Mouse (Mus musculus): Measurements from ENCODE around the gene Myo9b. TPM values are rescaled to one million over a fixed set of nuclear protein-coding genes. Genes with fewer than 3 reads are reported as not detected.
"Not testable (repeated sequence)": the region's sequence is repeated elsewhere in the genome, so short reads cannot be mapped to it uniquely, and the experiment has no call there.

Myo9b gene
- polyA plus RNA-seq, 1 experiment from 2014 or later: 23.0 TPM

- H3K27ac ChIP-seq; H3K9me3 ChIP-seq; H3K36me3 ChIP-seq; H3K27me3 ChIP-seq (ENCODE audit: insufficient read depth, poor library complexity, severe bottlenecking); DNase-seq (ENCODE audit: low spot score); H3K4me3 ChIP-seq: not testable (repeated sequence)
- WGBS: 74% methylated on average over 1 of the region's 1 CpGs
- H3K4me1 ChIP-seq: peaks cover 33% of the 10 kb centered on the region
These were observed 9.2 kb downstream of the Myo9b start for GRCm38 (mm10) chr8:71281731-71282130.

GRCm38 (mm10) chr8:71282621-71283020 is 10.1 kb downstream of the Myo9b start:
- peaks cover 33% of the 10 kb centered on the region for H3K4me1 ChIP-seq
- H3K36me3 ChIP-seq: peaks cover 3% of the 10 kb centered on the region; the same call in 1 of the 2 replicates
- peak overlapping the region; percentile 52; the same call in 1 of the 2 replicates for H3K27ac ChIP-seq
- no peak overlapping the region for H3K4me3 ChIP-seq
- no peaks in the 10 kb centered on the region for H3K9me3 ChIP-seq
- 65% methylated on average over 5 of the region's 5 CpGs for WGBS
- DNase-seq (ENCODE audit: low spot score): no peak
- H3K27me3 ChIP-seq (ENCODE audit: insufficient read depth, poor library complexity, severe bottlenecking): no peaks in the 10 kb centered on the region

GRCm38 (mm10) chr8:71286223-71286622 is 13.7 kb downstream of the Myo9b start:
- H3K36me3 ChIP-seq: peaks cover 25% of the 10 kb centered on the region
- not testable (repeated sequence) for H3K4me3 ChIP-seq; H3K9me3 ChIP-seq; DNase-seq (ENCODE audit: low spot score); H3K27ac ChIP-seq; H3K27me3 ChIP-seq (ENCODE audit: insufficient read depth, poor library complexity, severe bottlenecking)
- peaks cover 38% of the 10 kb centered on the region for H3K4me1 ChIP-seq
- 74% methylated on average over 2 of the region's 2 CpGs for WGBS

- Histone ChIP-seq H3K27ac (no peak overlapping the region), H3K4me1 (peaks cover 21% of the 10 kb centered on the region; the same call in 1 of the 2 replicates), H3K4me3 (no peak overlapping the region), H3K27me3 (ENCODE audit: insufficient read depth, poor library complexity, severe bottlenecking) (no peaks in the 10 kb centered on the region), H3K9me3 (no peaks in the 10 kb centered on the region), H3K36me3 (peaks cover 44% of the 10 kb centered on the region)
- 60% methylated on average over 3 of the region's 3 CpGs for WGBS
- no peak for DNase-seq (ENCODE audit: low spot score)
These were observed 16.0 kb downstream of the Myo9b start for GRCm38 (mm10) chr8:71288441-71288949.

- DNase-seq (ENCODE audit: low spot score): no peak
- 70% methylated on average over 7 of the region's 7 CpGs for WGBS
- Histone ChIP-seq H3K36me3 (peaks cover 48% of the 10 kb centered on the region), H3K27me3 (ENCODE audit: insufficient read depth, poor library complexity, severe bottlenecking) (no peaks in the 10 kb centered on the region), H3K4me1 (peaks cover 21% of the 10 kb centered on the region; the same call in 1 of the 2 replicates), H3K9me3 (no peaks in the 10 kb centered on the region), H3K27ac (no peak overlapping the region), H3K4me3 (no peak overlapping the region)
These were observed 16.6 kb downstream of the Myo9b start for GRCm38 (mm10) chr8:71289098-71289497.

GRCm38 (mm10) chr8:71290211-71290610 is 17.7 kb downstream of the Myo9b start:
- Histone ChIP-seq H3K9me3 (no peaks in the 10 kb centered on the region), H3K27me3 (ENCODE audit: insufficient read depth, poor library complexity, severe bottlenecking) (no peaks in the 10 kb centered on the region), H3K36me3 (peaks cover 57% of the 10 kb centered on the region), H3K4me3 (no peak overlapping the region), H3K4me1 (peaks cover 13% of the 10 kb centered on the region; the same call in 1 of the 2 replicates), H3K27ac (no peak overlapping the region)
- WGBS: 93% methylated on average over 21 of the region's 21 CpGs
- DNase-seq (ENCODE audit: low spot score): no peak

GRCm38 (mm10) chr8:71290911-71291310 is 18.4 kb downstream of the Myo9b start:
- Histone ChIP-seq H3K27ac (no peak overlapping the region; the same call in 1 of the 2 replicates), H3K27me3 (ENCODE audit: insufficient read depth, poor library complexity, severe bottlenecking) (no peaks in the 10 kb centered on the region), H3K4me1 (peaks cover 13% of the 10 kb centered on the region; the same call in 1 of the 2 replicates), H3K4me3 (no peak overlapping the region), H3K9me3 (no peaks in the 10 kb centered on the region), H3K36me3 (peaks cover 59% of the 10 kb centered on the region)
- no peak for DNase-seq (ENCODE audit: low spot score)
- WGBS: 95% methylated on average over 10 of the region's 10 CpGs

GRCm38 (mm10) chr8:71291351-71291750 is 18.8 kb downstream of the Myo9b start:
- no peaks in the 10 kb centered on the region for H3K9me3 ChIP-seq
- H3K4me3 ChIP-seq: no peak overlapping the region
- no peaks in the 10 kb centered on the region for H3K27me3 ChIP-seq (ENCODE audit: insufficient read depth, poor library complexity, severe bottlenecking)
- peaks cover 13% of the 10 kb centered on the region; the same call in 1 of the 2 replicates for H3K4me1 ChIP-seq
- H3K36me3 ChIP-seq: peaks cover 63% of the 10 kb centered on the region
- WGBS: 82% methylated on average over 6 of the region's 6 CpGs
- no peak overlapping the region; the same call in 1 of the 2 replicates for H3K27ac ChIP-seq
- DNase-seq (ENCODE audit: low spot score): no peak

- Histone ChIP-seq H3K36me3 (peaks cover 79% of the 10 kb centered on the region), H3K4me1 (peaks cover 13% of the 10 kb centered on the region; the same call in 1 of the 2 replicates)
- DNase-seq (ENCODE audit: low spot score); H3K4me3 ChIP-seq; H3K27me3 ChIP-seq (ENCODE audit: insufficient read depth, poor library complexity, severe bottlenecking); H3K9me3 ChIP-seq; H3K27ac ChIP-seq: not testable (repeated sequence)
- 90% methylated on average over 3 of the region's 3 CpGs for WGBS
These were observed 21.4 kb downstream of the Myo9b start for GRCm38 (mm10) chr8:71293930-71294329.

- H3K27me3 ChIP-seq (ENCODE audit: insufficient read depth, poor library complexity, severe bottlenecking): no peaks in the 10 kb centered on the region
- H3K27ac ChIP-seq: 0 out of 2 replicates have a peak overlapping the region, but pooled peaks have one; percentile 2
- H3K36me3 ChIP-seq: peaks cover 72% of the 10 kb centered on the region
- DNase-seq (ENCODE audit: low spot score): no peak
- H3K9me3 ChIP-seq: no peaks in the 10 kb centered on the region
- H3K4me3 ChIP-seq: no peak overlapping the region
- 99% methylated on average over 2 of the region's 2 CpGs for WGBS
- H3K4me1 ChIP-seq: peaks cover 11% of the 10 kb centered on the region; the same call in 1 of the 2 replicates
These were observed 23.7 kb downstream of the Myo9b start for GRCm38 (mm10) chr8:71296188-71296621.

GRCm38 (mm10) chr8:71296784-71297183 is 24.3 kb downstream of the Myo9b start:
- Histone ChIP-seq H3K4me1 (peaks cover 8% of the 10 kb centered on the region; the same call in 1 of the 2 replicates), H3K27ac (no peak overlapping the region), H3K36me3 (peaks cover 68% of the 10 kb centered on the region), H3K4me3 (no peak overlapping the region), H3K9me3 (no peaks in the 10 kb centered on the region), H3K27me3 (ENCODE audit: insufficient read depth, poor library complexity, severe bottlenecking) (no peaks in the 10 kb centered on the region)
- WGBS: 87% methylated on average over 2 of the region's 2 CpGs
- no peak for DNase-seq (ENCODE audit: low spot score)

- no peak overlapping the region for H3K4me3 ChIP-seq
- H3K4me1 ChIP-seq: peaks cover 8% of the 10 kb centered on the region; the same call in 1 of the 2 replicates
- H3K36me3 ChIP-seq: peaks cover 71% of the 10 kb centered on the region
- WGBS: 90% methylated on average over 1 of the region's 1 CpGs
- DNase-seq (ENCODE audit: low spot score): no peak
- 0 out of 2 replicates have a peak, but pooled peaks cover 4% of the 10 kb centered on the region for H3K9me3 ChIP-seq
- H3K27me3 ChIP-seq (ENCODE audit: insufficient read depth, poor library complexity, severe bottlenecking): no peaks in the 10 kb centered on the region
- no peak overlapping the region for H3K27ac ChIP-seq
These were observed 24.9 kb downstream of the Myo9b start for GRCm38 (mm10) chr8:71297439-71297838.

GRCm38 (mm10) chr8:71299716-71300115 is 27.2 kb downstream of the Myo9b start:
- no peaks in the 10 kb centered on the region for H3K27me3 ChIP-seq (ENCODE audit: insufficient read depth, poor library complexity, severe bottlenecking)
- peaks cover 8% of the 10 kb centered on the region; the same call in 1 of the 2 replicates for H3K4me1 ChIP-seq
- no peak overlapping the region for H3K4me3 ChIP-seq
- no peak for DNase-seq (ENCODE audit: low spot score)
- WGBS: 72% methylated on average over 3 of the region's 3 CpGs
- H3K9me3 ChIP-seq: 0 out of 2 replicates have a peak, but pooled peaks cover 5% of the 10 kb centered on the region
- H3K27ac ChIP-seq: no peak overlapping the region
- peaks cover 72% of the 10 kb centered on the region for H3K36me3 ChIP-seq
